Mouse (Mus musculus) right cerebral cortex, adult 18-20 months (tissue): ENCODE measurements around the gene Gm10471.
"Not testable (repeated sequence)": the region's sequence is repeated elsewhere in the genome, so short reads cannot be mapped to it uniquely, and the experiment has no call there.

Source experiments
- DNase-seq: peaks from one replicate; pipeline ENCODE4 v3.0.0; 2022; ENCODE audit warnings: mixed read lengths

Gm10471 gene

DNA sequence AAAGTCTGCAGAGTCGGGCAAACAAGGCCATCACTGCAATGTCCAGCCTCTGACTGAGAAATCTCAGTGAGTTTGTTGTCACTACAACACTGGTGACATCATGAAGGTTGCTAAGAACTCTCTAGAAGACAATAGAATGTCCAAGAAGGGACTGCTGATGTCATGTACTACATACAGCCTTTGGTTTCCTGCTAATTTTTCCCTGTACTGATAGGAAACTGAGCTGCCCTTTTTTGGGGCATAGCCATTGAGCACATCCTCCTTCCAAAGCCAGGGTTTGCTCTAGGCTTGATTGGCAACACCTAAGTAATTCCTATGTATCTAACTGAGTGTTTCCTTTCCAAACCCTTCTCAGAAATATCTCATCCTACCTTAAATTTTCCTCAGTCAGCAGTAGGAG is at the start of gene Gm10471:
Gene Gm10471, minus strand, starts transcription at position 101 of the 400 bp plus-strand sequence.
- not testable (repeated sequence) for DNase-seq

DNA sequence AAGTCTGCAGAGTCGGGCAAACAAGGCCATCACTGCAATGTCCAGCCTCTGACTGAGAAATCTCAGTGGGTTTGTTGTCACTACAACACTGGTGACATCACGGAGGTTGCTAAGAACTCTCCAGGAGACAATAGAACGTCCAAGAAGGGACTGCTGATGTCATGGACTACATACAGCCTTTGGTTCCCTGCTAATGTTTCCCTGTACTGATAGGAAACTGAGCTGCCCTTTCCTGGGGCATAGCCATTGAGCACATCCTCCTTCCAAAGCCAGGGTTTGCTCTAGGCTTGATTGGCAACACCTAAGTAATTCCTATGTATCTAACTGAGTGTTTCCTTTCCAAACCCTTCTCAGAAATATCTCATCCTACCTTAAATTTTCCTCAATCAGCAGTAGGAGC is 32.2 kb upstream of the Gm10471 start, which contains the start of gene Gm10220:
Gene Gm10220, minus strand, starts transcription at position 101 of the 400 bp plus-strand sequence.
- DNase-seq = not testable (repeated sequence)

DNA sequence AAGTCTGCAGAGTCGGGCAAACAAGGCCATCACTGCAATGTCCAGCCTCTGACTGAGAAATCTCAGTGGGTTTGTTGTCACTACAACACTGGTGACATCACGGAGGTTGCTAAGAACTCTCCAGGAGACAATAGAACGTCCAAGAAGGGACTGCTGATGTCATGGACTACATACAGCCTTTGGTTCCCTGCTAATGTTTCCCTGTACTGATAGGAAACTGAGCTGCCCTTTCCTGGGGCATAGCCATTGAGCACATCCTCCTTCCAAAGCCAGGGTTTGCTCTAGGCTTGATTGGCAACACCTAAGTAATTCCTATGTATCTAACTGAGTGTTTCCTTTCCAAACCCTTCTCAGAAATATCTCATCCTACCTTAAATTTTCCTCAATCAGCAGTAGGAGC is 16.2 kb upstream of the Gm10471 start, which contains the start of gene 5031410I06Rik:
Gene 5031410I06Rik, minus strand, starts transcription at position 101 of the 400 bp plus-strand sequence.
- not testable (repeated sequence) for DNase-seq

DNA sequence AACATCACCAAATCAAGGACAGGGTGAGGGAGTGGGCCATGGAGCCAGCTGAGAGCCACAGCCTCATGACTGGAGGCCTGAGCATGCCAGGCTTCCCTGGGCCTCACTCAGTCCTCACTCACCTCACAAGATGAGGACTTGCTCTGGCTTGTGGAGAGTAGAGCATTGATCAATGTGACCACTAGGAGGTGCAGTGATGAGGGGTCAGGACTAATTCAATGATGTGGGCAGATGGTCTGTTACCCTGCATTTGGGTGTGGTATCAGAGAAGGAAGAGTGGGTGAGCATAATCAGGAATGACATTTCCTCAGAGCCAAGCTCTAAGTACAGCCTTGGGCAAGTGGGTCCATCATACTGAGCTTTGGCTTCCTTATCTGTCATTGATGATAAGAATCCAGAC is 10.1 kb downstream of the Gm10471 start:
- not testable (repeated sequence) for DNase-seq

DNA sequence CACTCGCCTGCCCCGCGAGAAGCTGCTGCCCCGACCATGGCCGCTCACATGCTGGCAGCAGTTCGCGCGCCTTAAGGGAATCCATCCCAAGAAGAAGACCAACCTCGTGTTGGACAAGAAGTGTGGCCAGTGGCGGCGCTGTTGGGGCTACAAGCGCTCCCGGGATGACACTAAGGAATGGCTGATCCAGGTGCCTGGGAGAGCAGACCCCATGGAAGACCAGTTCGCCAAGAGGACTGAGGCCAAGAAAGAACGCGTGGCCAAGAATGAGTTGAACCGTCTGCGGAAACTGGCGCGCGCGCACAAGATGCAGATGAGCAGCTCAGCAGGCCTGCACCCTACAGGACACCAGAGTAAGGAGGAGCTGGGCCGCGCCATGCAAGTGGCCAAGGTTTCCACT is 18.4 kb downstream of the Gm10471 start:
- no peak for DNase-seq

DNA sequence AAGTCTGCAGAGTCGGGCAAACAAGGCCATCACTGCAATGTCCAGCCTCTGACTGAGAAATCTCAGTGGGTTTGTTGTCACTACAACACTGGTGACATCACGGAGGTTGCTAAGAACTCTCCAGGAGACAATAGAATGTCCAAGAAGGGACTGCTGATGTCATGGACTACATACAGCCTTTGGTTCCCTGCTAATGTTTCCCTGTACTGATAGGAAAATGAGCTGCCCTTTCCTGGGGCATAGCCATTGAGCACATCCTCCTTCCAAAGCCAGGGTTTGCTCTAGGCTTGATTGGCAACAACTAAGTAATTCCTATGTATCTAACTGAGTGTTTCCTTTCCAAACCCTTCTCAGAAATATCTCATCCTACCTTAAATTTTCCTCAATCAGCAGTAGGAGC is 30.6 kb downstream of the Gm10471 start, which contains the start of gene Gm7347:
Gene Gm7347, minus strand, starts transcription at position 101 of the 400 bp plus-strand sequence.
- DNase-seq = not testable (repeated sequence)

DNA sequence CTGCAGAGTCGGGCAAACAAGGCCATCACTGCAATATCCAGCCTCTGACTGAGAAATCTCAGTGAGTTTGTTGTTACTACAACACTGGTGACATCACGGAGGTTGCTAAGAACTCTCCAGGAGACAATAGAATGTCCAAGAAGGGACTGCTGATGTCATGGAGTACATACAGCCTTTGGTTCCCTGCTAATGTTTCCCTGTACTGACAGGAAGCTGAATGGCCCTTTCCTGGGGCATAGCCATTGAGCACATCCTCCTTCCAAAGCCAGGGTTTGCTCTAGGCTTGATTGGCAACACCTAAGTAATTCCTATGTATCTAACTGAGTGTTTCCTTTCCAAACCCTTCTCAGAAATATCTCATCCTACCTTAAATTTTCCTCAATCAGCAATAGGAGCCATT is 49.6 kb downstream of the Gm10471 start, which contains the start of gene Speer4a:
Gene Speer4a, minus strand, starts transcription at position 101 of the 400 bp plus-strand sequence.
- DNase-seq = not testable (repeated sequence)
